Mouse (Mus musculus): Measurements from ENCODE around the gene Adam23. TPM values are rescaled to one million over a fixed set of nuclear protein-coding genes. Genes with fewer than 3 reads are reported as not detected.

Gene Adam23
- polyA plus RNA-seq, 1 experiment from 2014 or later, result 2.6 TPM

GRCm38 (mm10) chr1:63639921-63640320 lies 194.2 kb downstream of the Adam23 start:
- no peaks in the 10 kb centered on the region for H3K27me3 ChIP-seq (ENCODE audit: control insufficient read depth, insufficient read depth, low read length)
- WGBS, result 67% methylated on average over 6 of the region's 6 CpGs
- TF ChIP-seq EP300 (optimal IDR thresholded peaks at IDR 0.05), result no peak
- TF ChIP-seq CTCF (IDR thresholded peaks at IDR 0.05; ENCODE audit: low read depth), result no peak
- H3K36me3 ChIP-seq (ENCODE audit: control insufficient read depth, insufficient read depth, low read length), result no peaks in the 10 kb centered on the region
- no peak overlapping the region for H3K9ac ChIP-seq (ENCODE audit: low read length)
- no peaks in the 10 kb centered on the region for H3K9me3 ChIP-seq (ENCODE audit: control insufficient read depth, low read length)
- ATAC-seq (ENCODE audit: low FRiP score, low TSS enrichment) (no peak), DNase-seq (ENCODE audit: low spot score) (no peak)
- H3K4me1 ChIP-seq (replicated peaks; ENCODE audit: control insufficient read depth, insufficient read depth), result no peaks in the 10 kb centered on the region
- H3K4me2 ChIP-seq (replicated peaks; ENCODE audit: low read depth), result no peak overlapping the region
- no peak overlapping the region for H3K27ac ChIP-seq (replicated peaks)
- no peak overlapping the region for H3K4me3 ChIP-seq (ENCODE audit: low read depth, low read length)

Other genes starting within 250 kb of the Adam23 start
- gene Gpr1, start 231.3 kb upstream of the Adam23 start, polyA plus RNA-seq (2015; fragmentation: Nextera tagmentation; extraction: Ambion mirVana), result 0.05 and 0.11 TPM in 2 replicates
- gene Zdbf2, start 172.6 kb upstream of the Adam23 start, polyA plus RNA-seq (2015; fragmentation: Nextera tagmentation; extraction: Ambion mirVana), result 2.2 and 2.3 TPM in 2 replicates
- not detected in 2 replicates for gene Gm39653, start 170.1 kb downstream of the Adam23 start, polyA plus RNA-seq (2015; fragmentation: Nextera tagmentation; extraction: Ambion mirVana)
- gene Dytn, start 241.0 kb downstream of the Adam23 start, polyA plus RNA-seq (2015; fragmentation: Nextera tagmentation; extraction: Ambion mirVana), result 0.04 TPM in 1 of 2 replicates, not detected in the other